Mouse (Mus musculus): ENCODE measurements around the gene Olfr484.

DNA sequence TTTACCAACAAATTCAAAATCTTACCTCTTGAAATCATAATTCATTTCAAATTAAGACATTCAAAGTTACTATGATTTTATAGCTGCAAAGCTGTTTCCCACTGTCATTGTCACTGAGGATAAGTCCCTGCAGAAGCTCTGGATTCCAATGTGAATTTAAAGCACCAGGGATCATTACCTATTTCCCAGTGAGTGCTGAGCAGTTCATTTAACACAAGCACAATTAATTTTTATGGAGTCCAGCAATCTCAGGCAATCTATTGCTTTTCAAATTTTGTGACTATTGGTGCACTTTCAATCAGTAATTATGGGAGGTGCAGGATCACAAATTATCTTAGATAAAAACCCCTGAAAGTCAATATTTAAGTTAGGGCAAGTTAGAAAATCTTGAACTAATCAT, at the start of gene Olfr484:
- TF ChIP-seq CTCF (IDR thresholded peaks at IDR 0.05; ENCODE audit: low read depth) (no peak), EP300 (optimal IDR thresholded peaks at IDR 0.05) (no peak)
